Comparison of ENCODE assay signal across 13 mouse cellular contexts in the genomic region with DNA sequence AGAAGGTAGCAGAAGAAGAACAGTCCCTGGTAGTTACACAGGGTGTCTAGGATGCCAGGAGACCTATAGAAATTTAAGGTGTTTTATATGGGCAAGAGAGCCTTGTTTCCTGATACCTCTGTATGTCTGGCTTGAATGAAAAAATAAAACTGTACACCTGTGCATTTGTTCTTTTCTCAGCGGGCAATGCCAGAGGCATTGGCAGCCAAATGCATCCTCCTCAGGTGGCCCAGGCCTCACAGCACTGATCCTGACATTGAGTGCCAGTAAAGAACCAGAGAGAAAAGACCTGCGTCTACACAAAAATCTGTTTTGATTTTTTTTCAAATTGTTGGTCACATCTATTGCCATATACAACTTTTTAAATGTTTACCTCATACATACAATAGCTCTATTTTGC.
"Had no signal": no experiment of that assay in that cellular context is flagged by ENCODE, and none has a peak within 500 bp of the region (broad histone marks: within the 10 kb centered on the region; RNA-seq: fewer than 3 reads in every experiment).

No protein-coding gene starts in this region.

- H3K4me1 ChIP-seq: limb, embryonic 15.5 days; liver, embryonic 12.5 days; midbrain, embryonic 12.5 days; neural tube, embryonic 13.5 days; stomach, embryonic 15.5 days had no signal

- H3K27me3 ChIP-seq: limb, embryonic 15.5 days; liver, embryonic 12.5 days; midbrain, embryonic 12.5 days; neural tube, embryonic 13.5 days; stomach, embryonic 15.5 days had no signal

- H3K27ac ChIP-seq: limb, embryonic 15.5 days; liver, embryonic 12.5 days; midbrain, embryonic 12.5 days; neural tube, embryonic 13.5 days; stomach, embryonic 15.5 days had no signal

- ATAC-seq: liver, embryonic 12.5 days; midbrain, embryonic 16.5 days had no signal

- H3K4me3 ChIP-seq: limb, embryonic 15.5 days; liver, embryonic 12.5 days; midbrain, embryonic 12.5 days; neural tube, embryonic 13.5 days; stomach, embryonic 15.5 days had no signal

- DNase-seq: kidney, postnatal 25 days; layer of hippocampus, adult 9-11 months; layer of hippocampus, postnatal 36 days; lung, embryonic 14.5 days; retina, postnatal 1 day; right cerebral cortex, postnatal 14 days; thymus, postnatal 36 days had no signal
